Mouse (Mus musculus) left cerebral cortex, postnatal 10 days (tissue): ENCODE results near the gene Dct. TPM values are rescaled to one million over a fixed set of nuclear protein-coding genes. Genes with fewer than 3 reads are reported as not detected.

Experiments used
- total RNA-seq, 2 experiments: library from RNA; stranded (reverse); gene quantifications; 2 replicates each; pipeline ENCODE4 v1.2.3; 2021

The Dct gene
- total RNA-seq, 2 experiments from 2014 or later, result 0.18 to 0.21 TPM

Other genes with a start within 250 kb of the Dct start
- 1 to 10 TPM; 8.7 to 9.6 TPM for gene Tgds, start 80.5 kb upstream of the Dct start, total RNA-seq
- 10 to 100 TPM; 33.1 to 33.3 TPM for gene Gpr180, start 84.9 kb upstream of the Dct start, total RNA-seq
- gene Sox21, start 184.8 kb upstream of the Dct start, total RNA-seq, result 1 to 10 TPM; 6.2 to 9.7 TPM
- gene Gm9376, start 214.7 kb upstream of the Dct start, total RNA-seq, result not detected